Mouse (Mus musculus): ENCODE results near the gene Herc3.

DNA sequence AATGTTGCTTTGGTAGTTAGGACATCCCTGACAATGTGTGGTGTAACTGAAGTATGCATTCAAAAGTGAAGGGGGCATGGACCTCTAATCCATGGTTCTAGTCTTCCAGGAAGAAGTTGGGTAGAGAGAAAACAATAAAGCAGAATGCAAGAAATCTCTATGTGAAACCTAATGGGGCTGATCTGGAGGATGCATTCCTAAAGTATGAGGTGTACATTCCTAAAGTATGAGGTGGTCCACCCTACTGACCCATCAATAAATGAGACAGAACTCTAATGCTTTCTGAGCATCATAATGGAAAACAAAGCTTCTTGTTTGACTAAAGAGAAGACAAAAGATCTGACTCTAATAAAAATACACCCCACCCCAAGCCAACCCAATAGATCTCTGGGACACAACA, 29.9 kb upstream of the Herc3 start:
- TF ChIP-seq SMC3 (IDR thresholded peaks at IDR 0.05; ENCODE audit: low read depth, low read length) = no peak
- no peak for TF ChIP-seq CHD2 (IDR thresholded peaks at IDR 0.05; ENCODE audit: low read length)
- no peak for TF ChIP-seq POLR2AphosphoS2 (IDR thresholded peaks at IDR 0.05; ENCODE audit: low read length)
- TF ChIP-seq ZC3H11A (IDR thresholded peaks at IDR 0.05; ENCODE audit: low read depth, low read length) = no peak
- no peak for TF ChIP-seq ZNF384 (IDR thresholded peaks at IDR 0.05; ENCODE audit: low read depth, low read length)
- TF ChIP-seq CTCF (IDR thresholded peaks at IDR 0.05 in 2 of 3, conservative IDR thresholded peaks at IDR 0.05 in 1 of 3; ENCODE audit: control insufficient read depth in 1 of 3, insufficient read depth in 1 of 3, low read depth in 2 of 3, low read length in 3 of 3, poor library complexity in 1 of 3, severe bottlenecking in 1 of 3) = no peak
- no peak for TF ChIP-seq POLR2A (IDR thresholded peaks at IDR 0.05; ENCODE audit: control insufficient read depth in 1 of 2, insufficient read depth in 1 of 2, low read depth in 1 of 2, low read length in 2 of 2, poor library complexity in 1 of 2)
- no peak for TF ChIP-seq ZKSCAN1 (IDR thresholded peaks at IDR 0.05; ENCODE audit: low read depth, low read length)
- no peak for TF ChIP-seq RAD21 (IDR thresholded peaks at IDR 0.05; ENCODE audit: low read depth, low read length)

All from MEL (cell line).